Mouse (Mus musculus) limb, embryonic 14.5 days (tissue): Measurements from ENCODE around the gene Noxred1. TPM values are rescaled to one million over a fixed set of nuclear protein-coding genes. Genes with fewer than 3 reads are reported as not detected.

Experiments used
- ATAC-seq: fragments of 200-750 bp; cut with Nextera tagmentation; 2 replicates; pipeline ENCODE4 v1.8.0; 2017; ENCODE audit warnings: low read depth, moderate number of reproducible peaks, moderate TSS enrichment; ENCODE audit not compliant: low FRiP score
- DNase-seq: peaks from one replicate; pipeline ENCODE4 v3.0.0-alpha.2; 2015; ENCODE audit warnings: low spot score
- H3K27ac ChIP-seq: fragments of 300-500 bp; sonication (generic); replicated peaks from 2 replicates; pipeline ENCODE4 v1.5.1; 2014; ENCODE audit warnings: low read depth, mild to moderate bottlenecking, low read length, moderate library complexity, mixed read lengths
- H3K27me3 ChIP-seq: fragments of 300-500 bp; sonication (generic); 2 replicates; pipeline ENCODE4 v1.6.1; 2014; ENCODE audit warnings: low read length, mixed read lengths; ENCODE audit not compliant: control insufficient read depth, insufficient read depth
- H3K36me3 ChIP-seq: fragments of 300-500 bp; sonication (generic); 2 replicates; pipeline ENCODE4 v1.6.1; 2014; ENCODE audit warnings: mild to moderate bottlenecking, low read length, moderate library complexity, mixed read lengths; ENCODE audit not compliant: control insufficient read depth, insufficient read depth
- H3K4me1 ChIP-seq: fragments of 300-500 bp; sonication (generic); 2 replicates; pipeline ENCODE4 v1.6.1; 2014; ENCODE audit warnings: antibody characterized with exemption, low read length, mixed read lengths; ENCODE audit not compliant: control insufficient read depth, insufficient read depth
- H3K4me2 ChIP-seq: fragments of 300-500 bp; sonication (generic); replicated peaks from 2 replicates; pipeline ENCODE4 v1.6.1; 2014; ENCODE audit warnings: low read depth, mild to moderate bottlenecking, low read length, moderate library complexity; ENCODE audit not compliant: severe bottlenecking
- H3K4me3 ChIP-seq: fragments of 300-500 bp; sonication (generic); replicated peaks from 2 replicates; pipeline ENCODE4 v1.5.1; 2014; ENCODE audit warnings: low read length
- H3K9ac ChIP-seq: fragments of 300-500 bp; sonication (generic); 2 replicates; pipeline ENCODE4 v1.6.1; 2014; ENCODE audit warnings: mild to moderate bottlenecking, low read depth, low read length, moderate library complexity; ENCODE audit not compliant: severe bottlenecking
- H3K9me3 ChIP-seq: fragments of 300-500 bp; sonication (generic); 2 replicates; pipeline ENCODE4 v1.6.1; 2016; ENCODE audit warnings: low read length; ENCODE audit not compliant: control insufficient read depth
- POLR2A ChIP-seq: fragments of 200-500 bp; IDR thresholded peaks from 2 replicates; pipeline ENCODE4 v1.8.0; 2012; ENCODE audit warnings: inconsistent platforms, mild to moderate bottlenecking, moderate library complexity, borderline replicate concordance; ENCODE audit not compliant: insufficient read depth, insufficient read length; ENCODE audit errors: extremely low read depth
- WGBS: fragments of 180-500 bp; shearing (Covaris S2); extraction: QIAGEN DNeasy Blood & Tissue Kit; methylation state at CpG from one replicate; pipeline ENCODE4 v1.1.7; 2014; 5-methylcytosine and 5-hydroxymethylcytosine counted together
- polyA plus RNA-seq, 2 experiments: library from polyadenylated mRNA; depleted of rRNA in 1 of 2; stranded (reverse) in 1 of 2; unstranded in 1 of 2; fragments of >200 nt; fragmentation: Nextera tagmentation in 1 of 2; extraction: Ambion mirVana in 1 of 2; gene quantifications; 2 replicates each; pipeline versions ENCODE4 v1.2.1 to v1.2.3; 2012 to 2014

Noxred1 gene
- polyA plus RNA-seq, 2 experiments, result 0.80 to 0.99 TPM

DNA sequence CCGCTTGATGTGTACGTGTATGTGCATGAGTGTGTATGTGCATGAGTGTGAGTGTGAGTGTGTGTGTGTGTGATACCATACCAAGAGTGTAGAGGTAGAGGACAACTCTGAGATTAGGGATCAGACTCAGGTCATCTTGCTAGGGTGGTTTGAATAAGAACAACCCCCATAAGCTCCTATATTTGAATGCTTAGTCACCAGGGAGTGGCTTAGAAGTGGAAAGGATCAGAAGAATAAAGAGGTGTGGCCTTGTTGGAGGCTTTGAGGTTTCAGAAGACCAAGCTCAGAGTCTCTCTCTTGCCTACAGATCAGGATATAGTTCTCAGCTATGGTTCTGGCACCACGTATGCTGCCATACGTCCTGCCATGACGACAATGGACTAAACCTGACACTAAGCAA lies 18.1 kb upstream of the Noxred1 start:
- DNase-seq (no peak), ATAC-seq (no peak)
- H3K27me3 ChIP-seq, result no peaks in the 10 kb centered on the region
- H3K9ac ChIP-seq, result no peak overlapping the region
- no peaks in the 10 kb centered on the region for H3K4me1 ChIP-seq
- WGBS, result 96% methylated on average over 5 of the region's 5 CpGs
- H3K27ac ChIP-seq, result no peak overlapping the region
- no peaks in the 10 kb centered on the region for H3K9me3 ChIP-seq
- H3K4me2 ChIP-seq, result no peak overlapping the region
- H3K36me3 ChIP-seq, result peaks cover 86% of the 10 kb centered on the region
- no peak for TF ChIP-seq POLR2A
- H3K4me3 ChIP-seq, result no peak overlapping the region

DNA sequence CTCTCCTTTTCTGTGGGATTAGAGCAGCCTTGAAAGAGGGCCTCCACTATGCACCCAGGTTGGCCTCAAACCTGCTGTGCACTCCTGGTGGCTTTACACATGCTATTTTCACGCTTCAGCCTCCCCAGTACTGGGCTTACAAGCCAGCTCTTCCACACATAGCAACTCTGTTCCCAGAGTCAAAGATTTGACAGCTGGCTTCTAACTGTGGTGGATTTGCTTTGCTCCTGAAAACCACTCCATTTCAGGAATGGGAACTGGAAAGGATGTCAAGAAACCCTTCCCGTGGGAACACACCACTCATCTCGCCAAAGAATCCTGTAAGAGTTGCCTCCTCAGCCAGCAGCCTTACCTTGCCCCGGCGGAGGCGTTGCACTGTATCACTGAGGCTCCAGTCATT lies 15.3 kb upstream of the Noxred1 start:
- Histone ChIP-seq H3K4me1 (no peaks in the 10 kb centered on the region), H3K9me3 (no peaks in the 10 kb centered on the region), H3K9ac (no peak overlapping the region), H3K36me3 (peaks cover 92% of the 10 kb centered on the region), H3K4me2 (no peak overlapping the region), H3K27me3 (no peaks in the 10 kb centered on the region), H3K27ac (no peak overlapping the region), H3K4me3 (no peak overlapping the region)
- ATAC-seq (no peak), DNase-seq (no peak)
- TF ChIP-seq POLR2A, result no peak
- WGBS, result 92% methylated on average over 6 of the region's 6 CpGs

DNA sequence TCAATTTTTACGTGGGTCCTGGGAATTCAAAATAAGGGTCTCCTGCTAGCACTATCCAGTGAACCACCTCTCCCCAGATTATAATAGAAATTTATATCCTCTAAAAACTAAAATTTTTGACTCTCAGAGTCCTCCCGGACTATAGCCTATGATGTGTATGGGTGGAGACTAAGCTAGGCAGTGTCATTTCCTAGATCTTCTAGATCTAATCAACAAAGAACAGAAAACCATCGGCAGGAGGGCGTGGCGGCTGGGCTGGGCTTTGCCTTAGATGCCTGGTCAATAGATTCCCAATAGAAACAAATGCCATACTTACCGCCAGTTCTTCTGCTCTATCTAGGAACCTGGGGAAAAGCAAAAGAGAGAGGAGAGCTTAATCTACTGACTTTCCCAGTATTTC lies 11.6 kb upstream of the Noxred1 start:
- no peak for DNase-seq
- ATAC-seq, result no peak
- H3K27ac ChIP-seq, result no peak overlapping the region
- H3K4me3 ChIP-seq, result no peak overlapping the region
- no peak overlapping the region for H3K9ac ChIP-seq
- 85% methylated on average over 6 of the region's 6 CpGs for WGBS
- H3K9me3 ChIP-seq, result no peaks in the 10 kb centered on the region
- H3K27me3 ChIP-seq, result no peaks in the 10 kb centered on the region
- H3K4me2 ChIP-seq, result no peak overlapping the region
- H3K4me1 ChIP-seq, result no peaks in the 10 kb centered on the region
- no peak for TF ChIP-seq POLR2A
- peaks cover 89% of the 10 kb centered on the region for H3K36me3 ChIP-seq

DNA sequence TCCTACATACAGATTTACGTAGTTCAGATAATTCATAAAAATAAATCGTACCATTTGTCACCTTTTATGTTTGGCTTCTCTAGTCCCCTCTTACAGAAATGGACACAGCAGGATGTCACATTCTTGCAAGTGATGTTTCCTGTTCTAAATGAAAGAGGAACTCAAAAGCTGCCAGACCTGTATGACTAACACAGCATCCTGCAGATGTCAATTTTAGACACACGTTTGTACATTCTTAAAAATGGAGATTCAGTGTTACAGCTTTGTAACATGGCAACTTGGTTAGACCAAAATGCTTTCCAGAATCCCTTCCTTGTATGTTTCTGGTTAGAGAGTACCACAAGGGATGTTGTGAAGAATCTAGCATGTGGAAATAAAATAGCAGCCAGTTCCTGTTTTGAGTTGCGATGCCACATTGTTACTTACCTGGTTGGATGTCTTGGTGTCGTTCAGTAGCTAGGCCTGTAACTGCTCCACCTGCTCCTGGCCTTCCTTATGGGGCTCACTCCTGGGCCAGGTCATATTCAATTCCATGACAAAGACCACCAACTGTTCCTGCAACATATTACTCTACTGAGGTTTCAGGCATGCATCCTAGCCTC lies 1.5 kb downstream of the Noxred1 start:
- ATAC-seq (no peak), DNase-seq (no peak)
- WGBS, result 81% methylated on average over 5 of the region's 5 CpGs
- no peak overlapping the region for H3K4me3 ChIP-seq
- H3K9me3 ChIP-seq, result no peaks in the 10 kb centered on the region
- H3K9ac ChIP-seq, result no peak overlapping the region
- no peaks in the 10 kb centered on the region for H3K27me3 ChIP-seq
- no peak overlapping the region for H3K4me2 ChIP-seq
- TF ChIP-seq POLR2A, result no peak
- H3K36me3 ChIP-seq, result peaks cover 40% of the 10 kb centered on the region
- H3K4me1 ChIP-seq, result no peaks in the 10 kb centered on the region
- no peak overlapping the region for H3K27ac ChIP-seq

DNA sequence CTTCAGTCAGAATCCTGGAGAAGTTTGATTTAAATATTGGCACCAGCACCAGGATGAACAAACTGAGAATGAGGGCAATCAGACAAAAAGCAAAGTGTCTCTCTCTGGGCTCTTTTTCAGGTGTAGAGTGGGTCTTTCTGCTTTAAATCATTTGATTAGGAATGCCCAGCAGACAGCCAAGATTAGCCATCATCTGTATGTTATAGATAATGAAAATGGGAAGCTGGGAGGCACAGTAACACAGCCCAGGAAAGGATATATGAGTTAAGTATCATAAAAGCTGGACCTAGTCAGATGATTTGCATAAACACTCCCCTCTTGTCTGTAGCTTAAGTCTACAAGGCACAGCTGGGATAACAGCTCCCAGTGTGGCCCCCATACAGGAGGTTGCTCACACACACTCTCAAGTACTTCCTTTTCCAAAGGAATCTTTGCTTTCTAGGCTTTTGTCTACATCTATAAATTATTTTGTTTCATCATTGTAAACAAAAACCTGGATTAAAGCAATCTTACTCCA lies 8.1 kb downstream of the Noxred1 start:
- H3K27me3 ChIP-seq, result no peaks in the 10 kb centered on the region
- H3K36me3 ChIP-seq, result no peaks in the 10 kb centered on the region
- no peak overlapping the region for H3K4me3 ChIP-seq
- no peaks in the 10 kb centered on the region for H3K4me1 ChIP-seq
- no peak overlapping the region for H3K27ac ChIP-seq
- DNase-seq (no peak), ATAC-seq (no peak)
- no peak for TF ChIP-seq POLR2A
- no peak overlapping the region for H3K9ac ChIP-seq
- H3K4me2 ChIP-seq, result no peak overlapping the region
- H3K9me3 ChIP-seq, result no peaks in the 10 kb centered on the region

DNA sequence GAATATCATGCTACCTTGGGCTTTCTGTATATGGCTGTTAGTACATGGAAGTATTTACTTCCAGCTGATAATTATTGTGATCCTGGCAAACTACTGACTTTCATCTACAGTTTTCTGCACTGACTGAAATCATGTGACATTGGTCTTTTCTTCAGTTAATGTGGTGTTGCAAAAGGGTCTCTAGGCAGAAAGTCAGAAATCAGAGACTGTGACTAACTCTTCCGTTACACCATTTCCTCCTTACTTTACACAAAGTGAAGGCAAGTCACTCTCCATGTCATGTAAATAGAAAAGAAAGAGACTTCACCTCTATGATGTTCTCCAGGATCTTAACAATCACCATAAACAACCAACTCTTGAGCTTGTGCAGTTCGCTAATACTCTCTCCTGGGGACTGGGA lies 8.9 kb downstream of the Noxred1 start:
- WGBS, result 89% methylated on average over 2 of the region's 2 CpGs
- no peak overlapping the region for H3K9ac ChIP-seq
- H3K9me3 ChIP-seq, result no peaks in the 10 kb centered on the region
- H3K27ac ChIP-seq, result no peak overlapping the region
- H3K4me3 ChIP-seq, result no peak overlapping the region
- TF ChIP-seq POLR2A, result no peak
- no peak overlapping the region for H3K4me2 ChIP-seq
- ATAC-seq (no peak), DNase-seq (no peak)
- no peaks in the 10 kb centered on the region for H3K27me3 ChIP-seq
- H3K4me1 ChIP-seq, result no peaks in the 10 kb centered on the region
- no peaks in the 10 kb centered on the region for H3K36me3 ChIP-seq
